8 mouse cellular contexts compared by ENCODE assay signal in genomic region chr3:79841475-79841874, GRCm38 (mm10). TPM values are rescaled to one million over a fixed set of nuclear protein-coding genes. Genes with fewer than 3 reads are reported as not detected.
DNase-seq lines count a peak whose midpoint lies in the region; ATAC-seq and TF ChIP-seq lines count a peak whose summit lies in the region.

No protein-coding gene starts in this region.

- H3K4me3 ChIP-seq in erythroblast, embryonic 14.5 days (replicated peaks), result peak overlapping the region; percentile 71
- no peak overlapping the region for H3K4me3 ChIP-seq in neural tube, embryonic 11.5 days (ENCODE audit: low read depth, low read length)
- H3K4me3 ChIP-seq in liver, embryonic 13.5 days (replicated peaks), result peak overlapping the region; percentile 63
- peak overlapping the region; percentile 54 for H3K4me3 ChIP-seq in stomach, postnatal 0 days (ENCODE audit: low read depth, low read length)

- no peak overlapping the region for H3K9ac ChIP-seq in neural tube, embryonic 11.5 days (ENCODE audit: low read length)
- H3K9ac ChIP-seq in liver, embryonic 13.5 days, result peak overlapping the region; percentile 69; the same call in 1 of the 2 replicates
- no peak overlapping the region for H3K9ac ChIP-seq in stomach, postnatal 0 days (ENCODE audit: low read length)

- no peaks in the 10 kb centered on the region for H3K27me3 ChIP-seq in erythroblast, embryonic 14.5 days (ENCODE audit: control insufficient read depth)
- H3K27me3 ChIP-seq in neural tube, embryonic 11.5 days (ENCODE audit: control insufficient read depth, insufficient read depth, low read length), result no peaks in the 10 kb centered on the region
- H3K27me3 ChIP-seq in liver, embryonic 13.5 days, result no peaks in the 10 kb centered on the region
- no peaks in the 10 kb centered on the region for H3K27me3 ChIP-seq in stomach, postnatal 0 days (ENCODE audit: control insufficient read depth, insufficient read depth, low read length)

- peaks cover 25% of the 10 kb centered on the region for H3K4me1 ChIP-seq in erythroblast, embryonic 14.5 days (ENCODE audit: control insufficient read depth)
- no peaks in the 10 kb centered on the region for H3K4me1 ChIP-seq in neural tube, embryonic 11.5 days (ENCODE audit: control insufficient read depth, insufficient read depth, low read length)
- H3K4me1 ChIP-seq in liver, embryonic 13.5 days (replicated peaks), result peaks cover 30% of the 10 kb centered on the region
- no peaks in the 10 kb centered on the region for H3K4me1 ChIP-seq in stomach, postnatal 0 days (replicated peaks; ENCODE audit: control insufficient read depth, insufficient read depth)

- ATAC-seq in erythroblast, adult 5-6 weeks (replicated peaks; ENCODE audit: low FRiP score, poor library complexity, severe bottlenecking), result no peak
- no peak for ATAC-seq in neural tube, embryonic 11.5 days (ENCODE audit: insufficient read depth, low FRiP score, low TSS enrichment)
- no peak for ATAC-seq in liver, embryonic 13.5 days (ENCODE audit: low read depth)
- no peak for ATAC-seq in stomach, postnatal 0 days (ENCODE audit: low FRiP score, low TSS enrichment)
- ATAC-seq in megakaryocyte-erythroid progenitor cell, adult 5-6 weeks (replicated peaks; ENCODE audit: low FRiP score, low TSS enrichment, poor library complexity, severe bottlenecking), result no peak

- no peak overlapping the region for H3K27ac ChIP-seq in neural tube, embryonic 11.5 days (ENCODE audit: low read depth, low read length)
- no peak overlapping the region for H3K27ac ChIP-seq in liver, embryonic 13.5 days
- no peak overlapping the region for H3K27ac ChIP-seq in stomach, postnatal 0 days (replicated peaks)

- TF ChIP-seq CTCF in stomach, postnatal 0 days (IDR thresholded peaks at IDR 0.05; ENCODE audit: low read depth), result no peak

- no peak for DNase-seq in neural tube, embryonic 11.5 days (ENCODE audit: low spot score)
- DNase-seq in neural tube, embryonic 10.5 days (ENCODE audit: extremely low spot score, low spot score), result no peak
- DNase-seq in liver, embryonic 13.5 days, result no peak
- DNase-seq in stomach, postnatal 0 days (ENCODE audit: low spot score), result no peak
- DNase-seq in frontal cortex, adult 2 months (ENCODE audit: extremely low spot score in 1 of 2, low spot score in 1 of 2), result no peak

- peak overlapping the region; percentile 61; the same call in 1 of the 2 replicates for H3K4me2 ChIP-seq in neural tube, embryonic 11.5 days (ENCODE audit: low read depth)
- peak overlapping the region; percentile 73 for H3K4me2 ChIP-seq in liver, embryonic 13.5 days
- H3K4me2 ChIP-seq in stomach, postnatal 0 days (replicated peaks; ENCODE audit: low read depth), result peak overlapping the region; percentile 77

- H3K9me3 ChIP-seq in erythroblast, embryonic 14.5 days (ENCODE audit: control insufficient read depth, low read length), result no peaks in the 10 kb centered on the region
- no peaks in the 10 kb centered on the region for H3K9me3 ChIP-seq in neural tube, embryonic 11.5 days (ENCODE audit: control insufficient read depth, low read length)
- no peaks in the 10 kb centered on the region for H3K9me3 ChIP-seq in liver, embryonic 13.5 days (replicated peaks)
- H3K9me3 ChIP-seq in stomach, postnatal 0 days (ENCODE audit: control insufficient read depth, low read length), result no peaks in the 10 kb centered on the region

- 0 out of 2 replicates have a peak, but pooled peaks cover 2% of the 10 kb centered on the region for H3K36me3 ChIP-seq in erythroblast, embryonic 14.5 days (ENCODE audit: control insufficient read depth)
- no peaks in the 10 kb centered on the region for H3K36me3 ChIP-seq in neural tube, embryonic 11.5 days (ENCODE audit: control insufficient read depth, insufficient read depth, low read length)
- peaks cover 2% of the 10 kb centered on the region; the same call in 1 of the 2 replicates for H3K36me3 ChIP-seq in liver, embryonic 13.5 days
- no peaks in the 10 kb centered on the region for H3K36me3 ChIP-seq in stomach, postnatal 0 days (ENCODE audit: control insufficient read depth, insufficient read depth, low read length)

- no peak for TF ChIP-seq EP300 in stomach, postnatal 0 days (optimal IDR thresholded peaks at IDR 0.05)

- WGBS in neural tube, embryonic 11.5 days, result 86% methylated on average over 6 of the region's 6 CpGs
- WGBS in liver, embryonic 13.5 days (ENCODE audit: insufficient replicate concordance), result 61% methylated on average over 6 of the region's 6 CpGs
- WGBS in stomach, postnatal 0 days, result 56% methylated on average over 6 of the region's 6 CpGs

RNA-seq across cellular contexts. Expression of gene Tmem144, which starts 11.1 kb away (rescaled TPM):
- not detected in 2 replicates for polyA plus RNA-seq in erythroblast, embryonic 14.5 days (2012)
- 3.5 TPM in 1 of 2 replicates, not detected in the other for total RNA-seq in erythroblast, adult 5-6 weeks (2015; ENCODE audit: low replicate concordance)
- not detected in 2 replicates for total RNA-seq in erythroblast, adult 5-6 weeks (2017; ENCODE audit: low replicate concordance)
- 2.9 TPM in 2 replicates for polyA plus RNA-seq in neural tube, embryonic 11.5 days (2014; fragmentation: Nextera tagmentation; extraction: Ambion mirVana)
- 1.9 and 2.7 TPM in 2 replicates for polyA plus RNA-seq in liver, embryonic 13.5 days (2015; fragmentation: Nextera tagmentation; extraction: Ambion mirVana)
- 1.7 and 2.2 TPM in 2 replicates for polyA plus RNA-seq in stomach, postnatal 0 days (2015; fragmentation: Nextera tagmentation; extraction: Ambion mirVana)
- polyA plus RNA-seq in frontal cortex, adult 2 months (2012; rRNA removed), result 5.1 and 5.8 TPM in 2 replicates
- not detected in 2 replicates for total RNA-seq in megakaryocyte-erythroid progenitor cell, adult 5-6 weeks (2014; fragmentation: Nextera tagmentation)
- 0.30 TPM in 1 of 2 replicates, not detected in the other for total RNA-seq in megakaryocyte-erythroid progenitor cell, adult 5-6 weeks (2017)

RNA-seq across cellular contexts. Expression of gene Fam198b, which starts 42.9 kb away (rescaled TPM):
- 0.01 TPM in 1 of 2 replicates, not detected in the other for polyA plus RNA-seq in erythroblast, embryonic 14.5 days (2012)
- total RNA-seq in erythroblast, adult 5-6 weeks (2015; ENCODE audit: low replicate concordance), result 0.38 TPM in 1 of 2 replicates, not detected in the other
- not detected in 2 replicates for total RNA-seq in erythroblast, adult 5-6 weeks (2017; ENCODE audit: low replicate concordance)
- polyA plus RNA-seq in neural tube, embryonic 11.5 days (2014; fragmentation: Nextera tagmentation; extraction: Ambion mirVana), result 5.5 and 8.7 TPM in 2 replicates
- 2.0 and 3.0 TPM in 2 replicates for polyA plus RNA-seq in liver, embryonic 13.5 days (2015; fragmentation: Nextera tagmentation; extraction: Ambion mirVana)
- polyA plus RNA-seq in stomach, postnatal 0 days (2015; fragmentation: Nextera tagmentation; extraction: Ambion mirVana), result 7.9 and 8.6 TPM in 2 replicates
- 2.4 and 3.0 TPM in 2 replicates for polyA plus RNA-seq in frontal cortex, adult 2 months (2012; rRNA removed)
- not detected in 2 replicates for total RNA-seq in megakaryocyte-erythroid progenitor cell, adult 5-6 weeks (2014; fragmentation: Nextera tagmentation)
- 0.23 TPM in 1 of 2 replicates, not detected in the other for total RNA-seq in megakaryocyte-erythroid progenitor cell, adult 5-6 weeks (2017)
